Mouse (Mus musculus) frontal cortex, postnatal 14 days (tissue): ENCODE measurements around the gene Parvg.

ENCODE experiments used
- DNase-seq, 2 experiments: peaks; one replicate each; pipeline ENCODE4 v3.0.0; 2022; ENCODE audit warnings: low spot score in 2 of 2

Gene Parvg

DNA sequence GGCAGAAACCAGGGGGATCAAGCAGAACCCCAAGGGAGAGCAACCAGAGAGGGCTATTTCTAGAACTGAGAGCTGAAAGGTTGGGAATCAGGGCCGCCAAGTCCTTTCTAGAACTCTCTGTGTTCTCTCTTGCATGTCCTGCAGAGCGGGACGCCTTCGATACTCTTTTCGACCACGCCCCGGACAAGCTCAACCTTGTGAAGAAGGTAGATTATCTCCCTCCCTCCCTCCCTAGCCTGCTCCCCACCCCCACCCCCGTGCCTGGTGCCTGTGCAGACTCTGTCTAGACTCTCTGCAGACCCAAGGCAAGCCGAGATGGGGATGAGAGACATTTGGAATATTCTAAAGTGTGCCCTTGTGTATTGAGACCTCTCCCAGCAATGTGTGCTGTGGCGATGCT is 20.6 kb upstream of the Parvg start:
- DNase-seq = no peak

DNA sequence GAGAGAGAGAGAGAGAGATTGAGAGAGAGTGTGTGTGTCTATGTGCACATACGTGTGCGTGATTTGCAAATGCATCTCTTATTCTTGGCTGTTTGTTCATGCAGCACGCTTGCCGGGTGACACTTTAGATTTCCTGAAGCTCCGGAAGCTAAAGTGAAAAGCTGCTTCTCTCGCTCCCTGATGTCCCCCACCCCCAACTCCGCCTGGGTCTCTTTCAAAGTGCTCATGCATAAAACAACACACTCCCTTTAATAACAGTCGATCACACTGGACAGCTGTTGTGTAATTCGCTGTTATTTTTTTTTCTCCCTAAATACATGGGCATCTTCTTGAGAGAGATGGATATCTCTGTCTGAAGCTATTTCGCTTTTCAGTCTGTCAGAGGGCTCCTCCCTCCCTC is 18.5 kb upstream of the Parvg start:
- no peak for DNase-seq

- DNase-seq = no peak
Measured at GRCm38 (mm10) chr15:84310271-84310670, 13.6 kb upstream of the Parvg start.

DNA sequence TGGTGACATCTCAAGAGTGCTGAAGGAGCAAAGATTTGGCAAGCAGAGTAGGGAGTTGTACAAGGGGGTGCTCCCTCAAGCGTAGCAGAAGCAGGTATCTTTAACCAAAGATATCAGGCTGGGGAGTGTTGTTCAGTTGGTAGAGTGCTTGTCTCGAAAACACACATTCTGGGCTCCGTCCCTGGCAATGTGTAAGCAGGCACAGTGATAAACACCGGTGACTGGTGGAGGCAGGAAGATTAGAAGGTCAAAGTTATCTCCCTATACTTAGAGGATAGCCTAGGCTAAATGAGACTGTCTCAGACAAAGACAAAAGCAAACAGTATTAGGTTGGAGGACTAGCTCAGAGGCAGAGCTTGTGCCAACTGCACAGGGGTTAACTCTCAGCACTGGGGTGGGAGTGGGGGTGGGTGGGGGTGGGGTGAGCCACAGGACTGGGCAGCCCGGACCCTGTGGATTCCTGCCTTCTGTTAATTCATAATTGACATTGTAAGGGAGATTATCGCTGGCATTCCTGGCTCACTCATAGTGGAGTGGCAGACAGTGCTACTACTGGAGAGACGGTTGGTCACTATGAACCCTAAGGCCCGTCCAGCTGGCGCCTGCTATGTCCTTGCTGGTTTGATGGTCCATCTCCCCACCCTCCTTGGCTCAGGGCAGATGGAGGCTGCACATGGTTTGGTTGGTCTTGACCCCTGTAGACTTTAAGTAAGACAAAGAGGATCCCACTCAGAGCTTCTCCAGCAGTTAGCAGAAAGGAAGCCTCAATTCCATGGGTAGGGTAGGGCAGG is 12.3 kb upstream of the Parvg start:
- DNase-seq = no peak

GRCm38 (mm10) chr15:84312878-84313565 is 10.8 kb upstream of the Parvg start:
- DNase-seq = no peak

GRCm38 (mm10) chr15:84313566-84313878 is 10.3 kb upstream of the Parvg start:
- DNase-seq = no peak

DNA sequence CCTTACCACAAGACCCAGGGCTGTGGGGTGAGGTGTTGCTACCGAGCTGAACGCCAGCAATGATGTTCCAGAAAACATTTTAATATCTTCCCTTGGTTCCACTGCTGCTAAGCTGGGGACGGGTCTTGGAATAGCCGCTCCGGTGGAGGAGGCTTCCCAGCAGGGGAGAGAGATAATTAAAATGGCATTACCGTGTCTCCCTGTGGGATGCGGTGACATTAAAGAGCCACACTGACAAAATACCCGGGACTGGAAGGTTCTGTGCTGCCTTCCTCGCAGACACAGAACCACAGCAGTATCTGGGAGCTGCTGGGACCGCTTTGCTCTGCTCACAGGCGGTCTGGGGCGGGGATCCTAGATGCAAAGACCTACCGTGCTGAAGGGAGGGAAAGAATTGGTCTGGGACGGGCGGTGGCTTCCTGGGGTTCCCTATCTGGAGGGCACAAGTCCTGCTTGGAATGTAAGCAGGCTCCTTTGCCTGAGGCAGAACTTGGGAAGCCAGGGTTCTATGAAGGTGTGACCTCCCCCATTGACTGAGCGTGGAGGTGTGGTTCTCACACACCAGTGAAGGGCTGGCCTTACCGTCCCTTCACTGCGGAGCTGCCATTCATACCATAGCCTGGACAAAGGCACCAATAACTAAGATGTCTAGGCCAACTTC is 9.3 kb upstream of the Parvg start:
- no peak for DNase-seq

- no peak for DNase-seq
Measured at GRCm38 (mm10) chr15:84315276-84316046, 8.4 kb upstream of the Parvg start.

GRCm38 (mm10) chr15:84319393-84319792 is 4.4 kb upstream of the Parvg start:
- DNase-seq = no peak

- no peak for DNase-seq
Measured at GRCm38 (mm10) chr15:84321544-84322174, 2.2 kb upstream of the Parvg start.

DNA sequence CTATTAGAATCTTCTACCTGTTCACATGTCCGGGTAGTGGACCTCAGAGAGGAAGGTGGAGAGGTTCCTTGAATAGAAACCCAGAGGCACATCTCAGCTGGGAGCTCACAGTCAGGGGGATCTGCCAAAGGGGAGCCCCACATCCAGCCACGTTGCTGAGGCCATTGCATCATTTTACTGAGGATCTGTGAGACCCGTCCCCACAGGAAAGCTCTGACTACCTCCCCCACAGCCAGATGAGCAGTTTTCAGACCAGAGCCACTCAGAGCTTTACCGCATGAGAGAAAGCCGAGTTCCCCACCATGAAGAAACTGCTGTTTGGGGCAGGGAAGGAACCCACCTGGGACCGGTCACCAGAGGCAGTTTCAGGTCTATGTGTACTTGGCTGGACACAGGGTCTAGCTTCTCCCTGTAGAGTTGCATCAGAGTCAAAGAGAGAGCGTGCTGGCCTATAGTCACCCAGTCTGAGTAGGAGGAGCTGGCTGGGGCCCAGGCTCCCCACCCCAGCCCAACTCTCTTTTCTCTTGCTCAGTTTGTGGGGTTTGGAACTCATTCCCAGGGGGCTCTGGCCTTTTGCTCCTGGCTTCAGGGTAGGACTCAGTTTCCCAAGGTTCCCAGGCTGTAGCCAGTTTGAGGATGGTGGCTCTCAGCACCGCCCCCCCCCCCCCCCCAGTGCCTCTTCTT is 1.2 kb downstream of the Parvg start:
- DNase-seq = no peak

- no peak for DNase-seq
Measured at GRCm38 (mm10) chr15:84325736-84326135, 1.9 kb downstream of the Parvg start.

DNA sequence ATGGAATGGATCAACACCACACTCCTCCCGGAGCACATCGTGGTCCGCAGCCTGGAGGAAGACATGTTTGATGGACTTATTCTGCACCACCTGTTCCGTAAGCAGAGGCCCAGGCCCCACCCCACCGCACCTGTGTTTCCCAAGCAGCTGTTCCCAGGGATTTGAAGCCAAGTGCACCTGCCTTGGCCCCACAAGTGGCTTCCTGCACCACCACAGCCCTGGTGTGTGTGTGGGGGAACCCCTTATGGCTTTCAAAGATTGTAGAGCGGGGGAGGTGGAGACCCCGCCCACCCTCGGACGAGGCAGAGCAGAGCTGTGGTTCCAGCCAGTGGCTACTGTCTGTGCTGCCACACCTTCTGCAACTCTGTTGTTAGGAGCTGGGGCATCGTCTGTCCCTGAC is 5.0 kb downstream of the Parvg start:
- DNase-seq = no peak

- no peak for DNase-seq
Measured at GRCm38 (mm10) chr15:84329940-84330339, 6.1 kb downstream of the Parvg start.

- DNase-seq = no peak
Measured at GRCm38 (mm10) chr15:84331066-84331612, 7.3 kb downstream of the Parvg start.

DNA sequence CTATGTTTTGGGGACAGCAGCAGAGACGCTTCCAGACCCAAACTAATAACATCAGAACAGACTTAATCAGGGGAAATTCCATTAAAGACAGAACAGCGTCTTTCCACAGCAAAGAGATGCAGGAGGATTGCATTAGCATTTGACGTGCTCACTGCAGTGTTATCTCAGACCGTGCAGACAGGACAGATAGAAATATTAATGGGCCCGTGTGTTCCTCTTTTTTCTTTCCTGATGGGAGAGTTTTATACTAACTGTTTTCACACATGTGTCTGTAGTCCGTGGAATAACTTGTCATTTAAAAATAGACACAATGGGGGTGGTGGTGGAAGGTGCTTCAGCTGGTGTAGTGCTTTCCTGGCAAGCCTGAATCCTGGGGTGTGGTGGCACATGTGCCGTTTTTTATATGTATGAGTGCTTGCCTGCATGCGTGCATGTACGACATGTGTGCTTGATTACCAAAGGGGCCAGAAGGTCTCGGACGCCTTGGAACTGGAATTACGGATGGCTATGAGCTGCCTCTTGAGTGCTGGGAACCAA is 12.5 kb downstream of the Parvg start:
- DNase-seq = no peak

DNA sequence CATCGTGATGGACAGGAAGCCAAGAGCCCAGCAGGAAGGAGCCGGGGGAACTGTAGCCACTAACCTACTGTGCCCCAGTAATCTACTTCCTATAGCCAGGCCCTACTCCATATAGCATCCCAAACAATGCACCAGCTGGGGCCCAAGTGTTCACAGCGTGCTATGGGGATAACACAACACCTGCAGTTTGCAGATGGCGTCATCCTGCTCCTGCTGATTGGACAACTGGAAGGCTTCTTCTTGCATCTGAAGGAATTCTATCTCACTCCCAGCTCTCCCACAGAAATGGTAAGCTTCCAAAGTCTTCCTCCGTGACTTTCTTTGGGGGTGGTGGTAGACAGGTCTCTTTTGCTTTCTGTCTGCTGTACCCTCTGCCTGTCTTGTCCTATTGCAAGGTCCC is 13.8 kb downstream of the Parvg start:
- no peak for DNase-seq

DNA sequence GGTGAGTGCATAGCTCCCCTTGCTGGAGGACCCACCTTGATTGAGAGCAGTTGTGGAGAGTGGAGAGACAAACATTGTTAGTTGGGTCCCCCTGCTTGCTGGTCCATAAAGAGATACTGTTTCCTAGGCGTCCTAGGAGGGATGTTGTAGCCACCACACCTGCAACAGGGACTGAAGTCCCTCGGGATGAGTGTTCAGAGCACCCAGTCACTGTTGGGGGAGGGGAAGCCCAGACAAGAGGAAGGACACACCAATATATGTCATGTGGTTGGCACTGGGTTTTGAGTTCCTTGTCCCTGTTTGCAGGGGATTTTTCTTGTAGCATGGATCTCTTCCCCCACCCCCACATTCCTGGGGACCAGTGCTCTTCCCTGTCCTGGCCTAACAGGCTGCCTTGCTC is 17.1 kb downstream of the Parvg start:
- no peak for DNase-seq

- DNase-seq = no peak
Measured at GRCm38 (mm10) chr15:84348769-84349168, 24.9 kb downstream of the Parvg start.

GRCm38 (mm10) chr15:84349915-84350738 is 26.3 kb downstream of the Parvg start:
- no peak for DNase-seq
